Mouse (Mus musculus) kidney, adult 11 months (tissue): ENCODE data around the gene Onecut3.

Experiments
- DNase-seq: peaks from one replicate; pipeline ENCODE4 v3.0.0; 2022

The Onecut3 gene

DNA sequence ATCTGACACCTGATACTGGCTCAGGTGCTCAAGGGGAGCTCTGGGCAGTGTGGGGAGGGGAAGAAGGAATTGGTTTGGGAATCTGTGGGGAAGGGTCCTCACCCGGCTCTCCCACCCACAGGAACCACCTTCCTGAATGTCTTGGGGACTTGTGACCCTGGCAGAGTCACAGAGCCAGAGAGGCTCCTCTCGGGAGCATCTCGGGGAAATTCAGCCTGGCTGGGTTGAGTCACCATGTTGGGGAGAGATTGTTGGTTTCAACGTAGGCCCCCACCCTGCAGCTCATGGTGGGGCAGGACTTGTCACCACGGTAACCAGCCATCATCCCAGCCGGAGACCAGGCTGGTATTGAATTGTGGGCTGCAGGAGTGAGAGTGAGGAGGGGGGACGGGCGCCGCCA lies 10.1 kb downstream of the Onecut3 start:
- DNase-seq = no peak

- no peak for DNase-seq
Measured at GRCm38 (mm10) chr10:80506222-80506621, 11.6 kb downstream of the Onecut3 start.

DNA sequence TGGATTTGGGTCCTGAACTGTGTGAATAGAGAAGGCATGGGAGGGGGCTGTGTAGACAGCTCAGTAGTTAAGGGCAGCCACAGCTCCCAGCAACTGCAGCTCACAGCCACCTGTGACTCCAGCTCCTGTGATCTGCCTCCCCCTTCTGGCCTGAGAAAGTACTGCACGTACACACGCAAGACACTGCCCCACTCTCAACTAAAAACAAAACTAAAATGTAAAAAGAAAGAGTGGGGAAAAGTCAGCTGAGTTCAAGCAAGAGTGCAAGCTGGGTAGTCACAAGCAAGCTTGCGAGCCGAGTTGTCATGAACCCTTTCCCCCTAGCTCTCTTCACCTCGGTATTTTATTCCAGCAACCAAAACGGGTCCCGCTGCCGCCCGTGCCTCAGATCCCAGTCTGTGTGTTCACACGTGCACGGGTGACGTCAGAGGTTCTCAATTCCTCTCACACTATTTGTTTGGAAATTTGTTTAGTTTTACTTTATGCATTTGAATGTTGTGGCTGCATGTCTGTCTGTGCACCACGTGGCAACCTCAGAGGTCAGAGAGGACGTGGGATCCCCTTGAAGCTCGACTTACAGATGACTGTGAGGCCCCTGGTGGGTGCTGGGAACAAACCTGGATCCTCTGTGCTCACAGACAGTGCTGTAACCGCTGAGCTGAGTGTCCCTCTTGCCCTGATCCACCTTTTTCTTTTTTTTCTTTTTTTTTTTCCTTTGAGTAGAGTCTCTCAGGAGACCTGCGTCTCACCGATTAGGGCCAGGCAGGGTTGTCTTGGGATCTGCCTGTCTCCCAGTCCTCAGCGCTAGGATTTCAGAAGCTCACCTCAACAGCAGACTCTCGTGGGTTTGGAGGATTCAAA lies 15.0 kb downstream of the Onecut3 start:
- DNase-seq = peak; percentile 62

GRCm38 (mm10) chr10:80510273-80510660 lies 15.6 kb downstream of the Onecut3 start:
- no peak for DNase-seq

DNA sequence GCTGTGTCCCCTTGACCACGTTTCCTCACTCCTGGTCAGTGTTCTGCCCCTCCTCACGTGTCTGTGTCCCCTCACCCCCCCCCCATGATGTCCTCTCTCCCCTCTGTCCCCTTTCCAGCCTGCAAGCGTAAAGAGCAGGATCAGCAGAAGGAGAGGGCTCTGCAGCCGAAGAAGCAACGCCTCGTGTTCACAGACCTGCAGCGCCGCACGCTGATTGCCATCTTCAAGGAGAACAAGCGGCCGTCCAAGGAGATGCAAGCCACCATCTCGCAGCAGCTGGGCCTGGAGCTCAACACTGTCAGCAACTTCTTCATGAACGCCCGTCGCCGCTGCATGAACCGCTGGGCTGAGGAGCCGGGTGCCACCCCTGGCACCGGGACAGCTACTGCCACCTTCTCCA lies 19.1 kb downstream of the Onecut3 start:
- no peak for DNase-seq

- no peak for DNase-seq
Measured at GRCm38 (mm10) chr10:80519287-80519686, 24.7 kb downstream of the Onecut3 start.

DNA sequence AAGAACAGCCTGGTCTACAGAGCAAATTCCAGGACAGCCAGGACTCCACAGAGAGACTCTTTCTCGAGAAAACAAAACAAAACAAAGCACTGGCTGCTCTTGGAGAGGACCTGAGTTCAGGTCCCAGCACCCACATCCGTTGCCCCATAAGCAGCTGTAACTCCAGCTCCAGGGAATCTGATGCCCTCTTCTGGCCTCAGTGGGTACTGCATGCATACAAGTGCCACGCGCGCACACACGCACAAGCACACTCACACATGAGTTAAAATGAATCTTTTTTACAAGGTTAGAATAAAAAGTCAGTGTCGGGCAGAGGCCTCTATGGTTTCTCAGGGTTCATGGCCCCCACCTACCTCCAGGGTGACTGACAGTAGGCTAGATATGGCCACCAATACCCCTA lies 28.7 kb downstream of the Onecut3 start:
- no peak for DNase-seq

DNA sequence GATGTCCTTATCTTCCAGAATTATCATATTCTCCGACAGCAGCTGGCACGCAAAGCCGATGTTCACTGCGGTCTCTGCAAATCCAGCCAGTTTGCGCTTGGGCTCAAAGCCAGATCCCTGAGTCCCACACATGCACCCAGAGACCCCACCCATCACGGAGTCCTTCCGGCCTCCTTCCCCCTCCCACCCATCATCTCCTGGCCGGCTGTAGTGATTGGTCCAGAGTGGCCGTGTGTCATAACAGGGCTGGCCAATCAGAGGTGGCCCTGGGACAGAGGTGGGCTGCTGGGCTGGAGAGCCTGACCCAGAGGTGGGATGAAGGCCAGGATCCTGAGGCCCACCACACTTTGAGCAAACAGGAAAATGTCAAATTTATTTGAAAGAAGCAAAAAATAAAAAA lies 31.5 kb downstream of the Onecut3 start:
- no peak for DNase-seq

DNA sequence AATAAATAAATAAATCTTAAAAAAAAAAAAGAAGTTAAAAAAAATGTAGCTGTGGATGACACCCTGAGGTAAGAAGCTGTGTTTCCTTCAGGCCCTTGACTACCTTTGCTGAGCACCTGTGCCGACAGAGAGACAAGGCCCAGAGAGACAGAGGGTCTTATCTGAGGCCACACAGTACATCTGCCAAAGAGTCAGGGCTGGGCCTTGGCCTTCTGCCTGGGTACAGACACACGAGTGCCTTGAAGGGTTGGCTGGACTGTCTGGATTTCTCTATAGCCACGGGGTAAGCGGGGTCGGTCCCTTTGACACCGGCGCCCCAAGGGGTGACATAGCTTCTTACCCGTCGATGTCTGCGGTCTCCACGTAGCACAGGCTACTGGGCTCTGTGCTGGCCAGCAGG lies 38.1 kb downstream of the Onecut3 start:
- no peak for DNase-seq

DNA sequence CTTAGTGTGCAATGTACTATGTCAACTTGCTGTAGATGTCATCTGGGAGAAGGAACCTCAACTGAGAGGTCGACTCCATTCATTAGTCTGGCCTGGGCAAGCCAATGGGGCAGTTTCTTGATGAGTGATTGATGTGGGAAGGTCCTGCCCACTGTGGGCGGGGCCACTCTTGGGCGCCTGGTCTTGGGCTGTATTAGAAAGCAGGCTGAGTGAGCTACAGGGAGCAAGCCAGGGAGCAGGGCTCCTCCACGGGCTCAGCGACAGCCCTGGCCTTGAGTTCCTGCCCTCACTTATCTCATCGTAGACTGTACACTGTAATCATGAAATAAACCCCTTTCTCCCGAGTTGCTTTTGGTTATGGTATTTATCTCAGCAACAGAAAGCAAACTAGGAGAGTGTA lies 39.1 kb downstream of the Onecut3 start:
- DNase-seq = peak; percentile 30

- no peak for DNase-seq
Measured at GRCm38 (mm10) chr10:80535071-80535470, 40.4 kb downstream of the Onecut3 start.

DNA sequence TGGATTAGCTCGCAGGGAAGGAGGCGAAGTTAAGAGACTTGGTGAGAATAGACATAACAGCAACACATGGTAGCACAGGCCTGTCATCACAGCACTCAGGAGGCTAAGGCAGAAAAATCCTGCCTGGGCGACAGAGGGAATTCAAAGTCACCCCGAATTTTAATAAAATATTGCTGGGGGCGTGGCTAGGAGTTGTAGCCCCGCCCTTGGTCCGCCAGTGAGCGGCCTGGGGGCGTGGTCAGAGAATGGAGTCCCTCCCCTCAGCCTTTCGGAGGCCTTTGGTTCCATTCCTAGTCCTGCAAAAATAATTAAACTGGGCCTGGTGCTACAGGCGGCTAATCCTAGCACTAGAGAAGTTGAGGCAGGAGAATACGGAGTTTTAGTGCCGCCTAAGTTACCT lies 41.1 kb downstream of the Onecut3 start:
- DNase-seq = no peak

GRCm38 (mm10) chr10:80538180-80538579 lies 43.5 kb downstream of the Onecut3 start:
- no peak for DNase-seq

GRCm38 (mm10) chr10:80538710-80539394 lies 44.2 kb downstream of the Onecut3 start, which contains the start of gene Atp8b3:
Atp8b3 (minus strand) TSS chr10:80539124.
- peak; percentile 89 for DNase-seq

DNA sequence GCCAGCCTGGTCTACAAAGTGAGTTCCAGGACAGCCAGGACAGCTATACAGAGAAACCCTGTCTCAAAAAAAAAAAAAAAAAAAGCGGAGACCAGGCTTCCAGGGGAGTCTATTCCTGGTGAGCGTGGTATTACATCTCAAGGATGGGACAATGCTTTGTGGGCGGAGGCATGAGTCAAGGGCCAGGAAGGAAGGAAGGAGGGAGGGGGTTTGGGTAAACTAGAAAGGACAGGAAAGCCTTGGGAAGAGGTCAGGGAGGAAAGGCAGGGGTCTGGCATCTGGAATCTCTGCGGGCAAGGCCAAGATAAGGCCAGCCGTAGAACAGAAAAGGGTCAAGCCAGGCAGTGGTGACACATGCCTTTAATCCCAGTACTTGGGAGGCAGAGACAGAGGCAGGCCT lies 44.9 kb downstream of the Onecut3 start:
- DNase-seq = no peak

- DNase-seq = no peak
Measured at GRCm38 (mm10) chr10:80543873-80544272, 49.2 kb downstream of the Onecut3 start.

- DNase-seq = no peak
Measured at GRCm38 (mm10) chr10:80545590-80545989, 51.0 kb downstream of the Onecut3 start.

DNA sequence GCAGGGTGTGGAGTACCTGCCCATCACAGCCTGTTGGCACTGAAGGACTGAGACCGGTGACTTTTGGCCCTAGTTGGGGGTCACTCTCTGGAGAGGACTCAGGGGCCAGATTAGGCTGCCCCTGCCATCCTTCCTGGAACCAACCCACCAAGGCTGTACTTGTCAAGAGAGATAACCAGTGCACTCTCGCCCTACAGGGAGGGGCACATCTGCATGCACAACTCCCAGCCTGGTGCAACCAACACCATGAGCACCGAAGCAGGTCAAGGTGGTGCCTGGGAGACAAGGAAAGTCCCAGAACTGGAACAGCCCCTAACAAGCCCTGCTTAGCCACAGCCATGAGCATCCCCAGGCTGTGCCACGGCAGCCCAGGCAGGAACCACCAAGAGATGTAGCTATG lies 52.3 kb downstream of the Onecut3 start:
- no peak for DNase-seq

DNA sequence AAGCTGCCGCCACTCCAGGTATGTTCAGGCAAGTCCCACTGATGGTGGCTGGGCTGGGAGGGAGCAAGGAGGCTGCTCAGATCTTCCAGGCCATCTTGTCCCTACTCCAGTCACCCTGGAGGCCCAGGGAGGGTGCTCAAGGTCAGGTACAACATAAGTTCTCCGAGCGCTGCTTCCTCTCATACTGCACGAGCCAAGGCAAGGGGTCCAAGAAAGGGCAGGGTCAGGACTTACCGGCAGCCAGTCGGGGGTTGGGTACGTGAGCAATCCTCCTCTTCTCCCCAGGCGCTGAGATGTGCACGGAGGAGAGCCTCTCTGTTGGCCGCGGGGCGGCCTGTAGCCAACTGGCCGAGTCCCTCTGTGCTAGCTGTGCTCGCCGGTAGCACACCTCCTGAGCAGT lies 52.9 kb downstream of the Onecut3 start:
- DNase-seq = no peak

GRCm38 (mm10) chr10:80548428-80549006 lies 53.9 kb downstream of the Onecut3 start:
- no peak for DNase-seq

DNA sequence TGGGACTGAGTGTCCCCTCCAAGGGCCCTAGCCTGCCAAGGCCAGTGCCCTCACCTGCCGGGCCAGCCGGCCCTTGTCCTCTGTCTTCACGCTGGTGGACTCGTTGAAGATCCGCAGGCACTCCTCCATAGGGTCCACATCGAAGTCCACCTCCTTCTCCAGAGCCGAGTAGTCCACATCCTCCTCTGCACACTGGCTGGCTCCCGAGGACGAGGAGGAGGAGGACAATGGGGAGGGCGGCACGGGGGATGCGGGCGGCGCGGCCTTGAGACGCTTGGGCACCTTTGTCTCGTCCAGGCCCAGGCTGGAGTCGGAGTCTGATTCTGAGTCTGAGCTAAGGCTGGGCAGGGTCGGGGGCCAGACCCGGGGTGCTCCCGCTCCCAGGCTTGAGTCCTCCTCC lies 54.6 kb downstream of the Onecut3 start:
- no peak for DNase-seq

- no peak for DNase-seq
Measured at GRCm38 (mm10) chr10:80552364-80552763, 57.7 kb downstream of the Onecut3 start.

GRCm38 (mm10) chr10:80553575-80553974 lies 58.9 kb downstream of the Onecut3 start:
- no peak for DNase-seq

- DNase-seq = no peak
Measured at GRCm38 (mm10) chr10:80553997-80554396, 59.4 kb downstream of the Onecut3 start.
